Mouse (Mus musculus) spleen, postnatal 36 days (tissue): ENCODE data around the gene Ahcy.
"Not testable (repeated sequence)": the region's sequence is repeated elsewhere in the genome, so short reads cannot be mapped to it uniquely, and the experiment has no call there.

Source experiments
- DNase-seq, 2 experiments: peaks; one replicate each; pipeline ENCODE4 v3.0.0; 2022; ENCODE audit warnings: low spot score in 2 of 2, mixed read lengths in 1 of 2

Gene Ahcy

DNA sequence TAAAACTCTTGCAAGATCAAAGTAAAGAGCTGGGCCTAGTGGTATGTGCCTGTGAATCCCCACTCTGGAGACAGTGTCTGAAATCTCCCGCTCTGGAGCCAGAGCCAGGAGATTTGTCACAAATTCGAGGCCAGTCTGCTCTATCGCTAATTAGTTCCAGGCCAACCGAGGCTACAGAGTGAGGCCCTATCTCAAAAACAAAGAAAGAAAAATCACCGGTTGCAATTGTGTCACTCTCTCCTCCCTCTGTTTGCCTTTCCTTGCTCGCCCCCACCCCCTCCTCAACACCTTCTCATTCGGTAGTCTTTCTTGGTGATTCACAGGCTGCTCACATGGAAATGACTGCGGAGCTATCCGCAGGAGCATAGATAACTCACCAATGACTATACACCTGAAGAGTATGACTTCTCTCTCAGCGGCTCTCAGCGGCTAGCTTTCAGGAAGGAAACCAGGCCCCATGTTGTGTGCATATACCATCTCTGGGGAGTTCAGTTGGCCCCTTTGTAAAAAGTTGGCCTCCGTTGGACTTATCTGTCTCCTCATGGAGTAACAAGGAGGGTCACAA lies 551 bp upstream of the Ahcy start:
- no peak for DNase-seq

GRCm38 (mm10) chr2:155073347-155073746 lies 950 bp downstream of the Ahcy start:
- no peak for DNase-seq

- no peak for DNase-seq
Observed at GRCm38 (mm10) chr2:155072353-155073145, 1.7 kb downstream of the Ahcy start.

DNA sequence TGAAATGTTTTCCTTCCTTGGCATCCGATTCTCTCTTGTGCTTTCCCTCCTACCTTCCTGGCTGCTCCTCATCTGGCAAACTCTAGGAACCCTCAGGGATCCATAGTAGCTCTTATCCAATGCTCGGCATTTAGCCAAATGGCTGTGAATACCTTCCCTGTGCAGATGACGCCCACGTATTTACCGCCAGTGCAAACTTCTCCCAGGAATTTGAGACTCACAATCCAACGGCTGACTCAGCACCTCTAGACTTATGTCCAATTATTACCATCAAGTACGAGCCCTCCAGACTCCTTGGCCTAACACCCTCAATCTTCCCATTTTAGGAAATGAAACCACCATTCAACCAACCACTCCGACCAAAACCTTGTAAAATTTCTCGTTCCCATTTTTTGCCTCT lies 3.3 kb downstream of the Ahcy start:
- DNase-seq: no peak

GRCm38 (mm10) chr2:155057361-155057760 lies 16.9 kb downstream of the Ahcy start:
- no peak for DNase-seq

- DNase-seq: no peak
Observed at GRCm38 (mm10) chr2:155056076-155056578, 18.2 kb downstream of the Ahcy start.

DNA sequence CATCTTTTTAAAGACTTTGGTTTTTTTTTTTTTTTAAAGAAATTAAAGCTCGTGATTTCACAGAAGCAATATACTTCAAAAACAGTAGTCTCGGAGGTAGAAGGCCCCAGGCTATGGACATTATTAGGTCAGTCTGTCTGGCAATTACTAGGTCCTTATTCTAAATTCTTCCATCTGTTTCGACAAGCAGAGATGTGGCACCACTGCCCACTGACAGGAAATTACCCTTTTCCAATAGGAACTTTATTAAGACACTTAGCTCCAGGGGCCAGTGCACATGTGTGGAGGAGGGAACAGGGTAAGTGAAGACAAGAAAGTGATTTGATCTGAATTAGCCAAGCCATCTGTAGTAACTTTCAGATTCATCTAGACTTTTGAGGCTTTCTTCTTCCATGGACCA lies 19.6 kb downstream of the Ahcy start:
- no peak for DNase-seq

- not testable (repeated sequence) for DNase-seq
Observed at GRCm38 (mm10) chr2:155053512-155053911, 20.8 kb downstream of the Ahcy start.

DNA sequence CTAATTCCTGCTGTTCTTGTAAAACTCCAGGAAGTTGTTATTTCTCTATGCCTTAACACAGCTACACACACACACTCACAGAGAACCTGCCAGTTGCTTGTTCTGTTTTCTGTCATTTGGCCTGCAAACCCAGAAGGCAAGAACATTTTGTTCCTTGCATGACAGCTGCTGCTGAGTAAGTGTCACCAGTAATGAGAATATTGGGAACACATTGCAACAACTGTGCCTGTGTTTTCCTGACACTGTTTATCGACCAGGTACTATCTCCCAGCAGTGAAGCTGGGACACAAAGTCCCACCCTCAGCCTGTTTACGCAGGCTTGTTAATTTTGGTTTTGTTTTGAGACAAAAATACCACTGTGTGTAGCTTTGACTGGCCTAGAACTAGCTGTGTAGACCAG lies 21.6 kb downstream of the Ahcy start:
- no peak for DNase-seq

DNA sequence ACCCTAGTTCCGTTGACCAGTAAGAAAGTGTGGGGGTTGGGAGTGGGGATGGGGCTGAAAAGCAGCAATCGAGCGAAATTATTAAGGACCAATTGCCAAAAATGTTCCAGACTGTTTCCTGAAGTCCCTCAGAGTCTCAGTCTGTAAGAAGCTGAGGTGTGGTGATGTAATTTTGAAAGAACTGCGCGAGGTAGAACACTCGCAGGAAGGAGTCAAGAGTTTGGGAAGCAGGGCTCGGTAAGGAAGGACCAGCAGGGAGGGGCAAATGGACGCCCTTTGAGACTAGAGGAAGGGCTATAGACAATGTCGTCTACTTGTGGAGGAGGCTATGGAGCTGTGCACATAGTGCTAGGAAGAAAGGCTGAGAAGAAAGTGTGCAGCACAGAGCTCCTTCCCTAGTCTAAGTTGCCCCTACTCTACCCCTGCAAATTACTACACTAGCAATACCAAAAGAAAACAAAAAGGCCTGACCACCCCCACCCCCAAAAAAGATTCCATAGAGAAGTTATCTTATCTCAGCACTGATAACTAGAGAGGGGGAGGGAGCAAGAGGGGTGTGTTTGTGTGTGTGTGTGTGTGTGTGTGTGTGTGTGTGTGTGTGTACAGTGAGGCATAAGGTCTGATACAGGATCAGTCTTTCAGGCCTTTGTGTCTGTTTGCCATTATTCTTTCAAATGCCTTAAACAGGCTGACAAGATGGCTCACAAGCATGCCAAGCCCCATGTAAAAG lies 22.5 kb downstream of the Ahcy start:
- DNase-seq: no peak

- DNase-seq: peak; percentile 92 to 96
Observed at GRCm38 (mm10) chr2:155050504-155051236, 23.6 kb downstream of the Ahcy start.

DNA sequence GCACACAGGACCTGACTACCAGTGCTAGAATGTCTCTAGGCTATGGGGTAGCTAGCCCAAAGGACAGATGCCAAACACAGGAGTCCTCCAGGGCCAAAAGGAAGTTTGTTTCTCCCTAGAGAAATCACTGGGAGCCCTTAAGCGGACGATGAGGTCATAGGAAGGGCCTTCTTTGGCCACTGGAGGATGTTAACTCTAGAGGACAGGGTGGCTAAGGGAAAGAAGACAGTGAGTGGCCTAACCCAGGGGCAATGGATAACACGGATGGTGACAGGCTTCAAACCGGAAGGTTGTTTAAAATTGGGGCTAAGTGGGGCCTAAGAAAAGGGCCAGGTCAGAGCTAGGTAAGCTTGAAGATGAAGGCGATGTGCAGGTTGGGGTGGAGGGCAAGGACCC lies 24.2 kb downstream of the Ahcy start:
- DNase-seq: no peak

GRCm38 (mm10) chr2:155047452-155048178 lies 26.7 kb downstream of the Ahcy start:
- DNase-seq: no peak

DNA sequence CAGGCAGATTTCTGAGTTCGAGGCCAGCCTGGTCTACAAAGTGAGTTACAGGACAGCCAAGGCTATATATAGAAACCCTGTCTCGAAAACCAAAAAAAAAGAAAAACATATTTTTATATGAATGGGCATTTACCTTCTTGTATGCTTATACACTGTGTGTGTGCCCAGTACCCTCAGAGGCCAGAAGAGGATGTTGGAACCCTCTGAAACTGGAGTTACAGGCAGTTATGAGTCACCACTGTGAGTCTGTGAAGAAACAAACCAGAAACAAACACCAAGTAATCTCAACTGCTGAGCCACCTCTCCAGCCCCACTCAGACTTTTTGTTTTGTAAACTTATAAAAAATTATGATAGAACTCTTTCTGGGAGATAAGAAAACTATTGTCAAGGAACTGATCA lies 27.5 kb downstream of the Ahcy start:
- no peak for DNase-seq

DNA sequence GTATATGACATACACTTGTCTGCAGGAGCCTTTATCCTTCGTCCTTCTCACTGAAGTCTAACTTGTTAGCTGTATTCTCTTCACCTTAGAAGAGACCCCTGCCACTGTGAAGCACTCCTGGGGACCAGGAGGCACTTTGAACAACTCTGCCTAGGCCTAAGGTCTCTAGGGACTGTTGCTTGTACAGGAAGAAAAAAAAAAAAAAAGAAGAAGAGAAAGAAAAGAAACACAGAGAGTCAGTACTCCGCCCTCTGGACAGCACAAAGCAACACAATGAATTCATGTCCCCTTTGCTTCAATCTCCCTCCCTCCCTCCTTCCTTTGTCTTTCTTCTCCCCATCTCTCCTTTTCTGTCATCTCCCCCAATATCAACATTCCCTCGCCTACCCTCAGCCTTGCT lies 29.2 kb downstream of the Ahcy start:
- no peak for DNase-seq

- no peak for DNase-seq
Observed at GRCm38 (mm10) chr2:155044542-155044941, 29.8 kb downstream of the Ahcy start.

- no peak for DNase-seq
Observed at GRCm38 (mm10) chr2:155039956-155040355, 34.3 kb downstream of the Ahcy start.

- no peak for DNase-seq
Observed at GRCm38 (mm10) chr2:155032938-155033710, 41.2 kb downstream of the Ahcy start.

- no peak for DNase-seq
Observed at GRCm38 (mm10) chr2:155030831-155031230, 43.5 kb downstream of the Ahcy start.

DNA sequence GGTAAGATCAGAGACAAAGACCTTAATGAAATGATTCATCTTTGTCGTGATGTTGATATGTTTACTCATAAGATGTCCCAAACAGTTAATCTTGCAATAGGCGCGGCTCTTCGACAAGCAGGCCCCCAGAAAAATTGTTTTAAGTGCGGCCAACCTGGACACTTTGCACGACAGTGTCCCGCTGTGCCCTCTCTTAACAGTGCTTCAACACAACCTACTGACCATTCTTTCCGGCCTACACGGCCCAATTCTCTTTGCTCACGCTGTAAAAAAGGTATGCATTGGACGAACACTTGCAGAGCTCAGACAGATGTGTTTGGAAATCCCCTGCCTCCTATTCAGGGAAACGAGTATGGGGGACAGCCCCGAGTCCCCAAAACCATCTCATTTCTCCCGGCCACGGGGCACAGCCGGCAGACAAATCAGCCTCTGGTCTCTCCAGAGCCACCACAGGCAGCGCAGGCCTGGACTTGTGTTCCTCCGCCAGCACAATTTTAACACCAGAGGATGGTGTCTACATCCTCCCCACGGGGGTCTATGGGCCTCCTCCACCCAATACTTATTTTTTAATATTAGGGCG lies 54.0 kb downstream of the Ahcy start:
- DNase-seq: not testable (repeated sequence)
